Mouse (Mus musculus) effector memory CD4-positive, alpha-beta T cell, adult 5 months (primary cell): ENCODE measurements around the gene AC141477.1. TPM values are rescaled to one million over a fixed set of nuclear protein-coding genes. Genes with fewer than 3 reads are reported as not detected.

Experiments used
- polyA plus RNA-seq: library from polyadenylated mRNA; unstranded; fragments of 100-300 nt; shearing (Covaris generic); gene quantifications from one replicate; pipeline ENCODE4 v1.2.1, GENCODE M21; 2017

AC141477.1 gene
- 15.0 TPM for polyA plus RNA-seq

GRCm38 (mm10) chr10:76440281-76440680 lies at the start of gene AC141477.1:
AC141477.1 (minus strand) TSS chr10:76440444.

GRCm38 (mm10) chr10:76468203-76469162 lies 28.2 kb upstream of the AC141477.1 start, which contains the start of the genes Mcm3ap and Ybey:
Mcm3ap (plus strand) TSS chr10:76468927.
Ybey (minus strand) TSS chr10:76469114.

GRCm38 (mm10) chr10:76448851-76449250 lies 8.6 kb upstream of the AC141477.1 start, which contains the start of gene 2610028H24Rik:
2610028H24Rik (plus strand) TSS chr10:76449081.

GRCm38 (mm10) chr10:76442178-76443088 lies 2.2 kb upstream of the AC141477.1 start, which contains the start of gene Pcnt:
Pcnt (minus strand) TSS chr10:76442786.

Other genes starting within 250 kb of the AC141477.1 start
- 17.3 TPM for gene Prmt2, start 202.6 kb downstream of the AC141477.1 start, polyA plus RNA-seq
- gene S100b, start 186.6 kb downstream of the AC141477.1 start, polyA plus RNA-seq, result not detected
- 5.9 TPM for gene Dip2a, start 95.2 kb downstream of the AC141477.1 start, polyA plus RNA-seq
- 28.3 TPM for gene Pcnt, start 2.3 kb upstream of the AC141477.1 start, polyA plus RNA-seq
- gene 2610028H24Rik, start 8.6 kb upstream of the AC141477.1 start, polyA plus RNA-seq, result not detected
- gene Mcm3ap, start 28.5 kb upstream of the AC141477.1 start, polyA plus RNA-seq, result 62.4 TPM
- gene Ybey, start 28.7 kb upstream of the AC141477.1 start, polyA plus RNA-seq, result 1.0 TPM
- gene Lss, start 91.1 kb upstream of the AC141477.1 start, polyA plus RNA-seq, result 18.0 TPM
- gene Spatc1l, start 121.8 kb upstream of the AC141477.1 start, polyA plus RNA-seq, result not detected
- gene Ftcd, start 135.2 kb upstream of the AC141477.1 start, polyA plus RNA-seq, result not detected
- gene Col6a2, start 183.2 kb upstream of the AC141477.1 start, polyA plus RNA-seq, result not detected